Mouse (Mus musculus): ENCODE results near the gene 2900026A02Rik.

DNA sequence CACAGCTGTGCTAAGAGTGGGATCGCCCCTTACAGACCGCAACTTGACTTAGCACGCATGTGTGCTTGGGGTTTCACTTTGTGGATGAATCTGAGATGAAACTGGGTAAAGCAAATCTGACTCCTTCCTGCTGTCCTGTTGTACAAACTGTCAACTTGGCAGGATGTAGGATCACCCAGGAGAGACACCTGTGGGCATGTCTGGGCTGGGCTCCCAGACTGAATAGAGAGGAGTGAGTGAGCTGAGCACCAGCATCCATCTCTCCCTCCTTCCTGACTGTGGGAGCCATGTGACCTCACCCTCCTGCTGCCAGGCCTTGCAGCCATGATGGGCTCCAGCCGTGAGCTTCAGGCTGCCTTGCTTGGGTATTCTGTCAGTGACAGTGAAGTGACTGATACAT lies 115.6 kb downstream of the 2900026A02Rik start:
- TF ChIP-seq CTCF (IDR thresholded peaks at IDR 0.05; ENCODE audit: low read depth) (no peak), EP300 (IDR thresholded peaks at IDR 0.05; ENCODE audit: low read depth) (no peak)
